Mouse (Mus musculus): ENCODE data around the gene Adamts8.
A peak's percentile ranks its signal among the peaks of the same experiment; 100 is the strongest.

The Adamts8 gene

DNA sequence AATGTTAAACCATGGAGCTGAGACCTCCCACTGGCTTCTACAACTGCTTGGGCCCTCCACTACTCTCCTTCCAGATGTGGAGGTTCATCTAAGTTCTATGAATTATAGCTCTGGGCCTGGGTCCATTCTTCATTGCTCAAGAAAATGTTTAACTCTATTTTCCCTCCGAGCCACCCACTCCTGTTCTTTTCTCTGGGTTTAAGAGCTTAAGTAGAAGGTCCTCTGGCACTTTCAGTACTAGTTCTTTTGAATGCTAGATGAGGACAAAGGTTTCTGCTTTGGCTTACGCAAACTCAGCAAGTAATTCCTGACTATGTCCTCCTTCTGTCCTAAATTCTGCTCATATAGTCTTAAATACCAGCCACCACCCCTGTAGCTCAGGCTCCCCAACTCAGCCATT is 13.6 kb upstream of the Adamts8 start:
- no peak for DNase-seq

DNA sequence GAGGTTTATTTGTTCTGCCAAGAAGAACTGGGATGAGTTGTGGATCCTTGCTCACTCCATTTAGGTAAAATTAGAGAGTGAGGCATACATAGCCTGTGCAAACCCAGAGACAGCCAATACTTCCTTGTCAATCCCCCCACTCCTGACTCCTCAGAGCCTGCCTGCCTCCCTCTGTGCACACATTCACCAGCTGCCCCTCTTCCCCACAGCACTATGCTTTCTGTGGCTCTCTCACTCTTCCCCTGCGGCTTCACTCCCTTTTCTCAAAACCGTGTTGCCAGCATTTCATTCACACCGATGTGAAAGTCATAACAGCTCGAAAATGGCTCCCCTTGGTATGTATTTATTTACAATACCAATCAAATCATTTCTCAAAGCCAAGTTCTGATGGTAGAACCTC is 10.0 kb upstream of the Adamts8 start:
- no peak for DNase-seq

DNA sequence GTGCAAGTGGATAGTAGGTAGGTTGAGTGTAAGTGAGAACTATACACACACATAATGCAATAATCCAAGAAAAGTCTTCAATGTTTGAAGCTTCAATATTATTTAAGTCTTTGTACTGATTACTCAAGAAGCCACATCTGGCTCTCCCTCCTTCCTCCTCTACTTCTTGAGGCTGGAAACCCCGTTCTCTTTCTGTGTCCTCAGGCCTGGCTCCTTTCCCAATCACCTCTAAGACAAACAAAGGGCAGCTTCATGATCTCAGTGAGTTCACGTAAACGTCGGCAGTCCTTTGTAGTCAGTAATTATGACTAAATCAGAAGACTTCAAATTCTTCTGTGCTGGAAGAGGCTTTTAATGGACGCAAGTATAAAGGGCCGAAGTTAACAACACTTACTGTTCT is 7.5 kb upstream of the Adamts8 start:
- no peak for DNase-seq

DNA sequence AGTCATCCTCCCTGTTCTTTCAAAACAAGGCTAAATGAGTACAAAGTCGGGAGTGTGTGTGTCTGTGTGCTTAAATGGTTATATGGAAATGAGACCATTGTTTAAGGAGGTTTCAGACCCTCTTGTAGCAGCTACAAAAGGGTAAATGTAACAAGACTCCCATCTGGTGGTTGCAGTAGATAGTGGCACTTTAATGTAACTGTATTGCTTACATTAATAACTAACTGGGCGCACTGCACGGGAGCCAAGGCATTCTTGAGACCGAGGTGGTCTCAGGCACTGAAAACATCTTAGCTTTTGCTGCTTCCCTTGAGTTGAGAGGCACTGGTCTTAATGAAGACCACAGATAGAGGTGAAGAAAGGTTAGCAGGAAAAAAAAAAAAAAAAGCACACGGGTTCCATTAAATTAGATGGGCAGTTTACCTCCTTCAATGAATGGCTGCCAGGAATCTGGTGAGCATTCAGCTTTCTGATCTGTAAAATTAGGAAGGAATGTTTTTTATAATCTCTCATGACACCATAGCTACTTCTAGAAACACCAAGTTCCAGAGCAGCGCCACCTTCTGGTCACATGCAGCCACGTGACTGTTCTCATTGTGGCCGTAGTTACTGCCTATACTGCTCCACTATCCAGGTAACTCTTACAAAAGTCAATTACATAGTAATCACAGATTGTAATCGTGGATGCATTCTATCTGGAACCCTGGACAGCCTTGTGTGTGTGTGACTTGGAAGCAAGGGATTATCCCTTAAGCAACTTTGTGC is 5.5 kb upstream of the Adamts8 start:
- peak; percentile 59 for DNase-seq

DNA sequence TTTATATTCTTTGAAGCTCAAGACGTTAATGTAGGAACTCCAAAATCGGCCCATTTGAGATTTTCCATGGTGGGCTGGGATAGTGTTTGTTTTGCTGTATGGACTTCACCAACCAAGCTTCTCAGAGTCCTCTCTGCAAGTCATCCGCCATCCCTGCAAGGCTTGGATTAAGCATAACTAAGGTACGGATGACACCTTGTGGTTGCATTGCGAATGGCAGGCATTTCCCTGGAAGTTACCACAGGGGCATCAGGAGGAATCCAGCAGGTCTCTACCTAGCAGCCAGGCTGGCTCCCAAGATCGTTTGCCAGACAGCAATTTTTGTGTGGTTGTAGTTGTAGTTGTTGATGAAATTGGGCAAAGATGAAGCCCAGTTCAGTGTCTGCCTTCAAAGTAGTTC is 2.0 kb upstream of the Adamts8 start:
- DNase-seq: peak; percentile 78

DNA sequence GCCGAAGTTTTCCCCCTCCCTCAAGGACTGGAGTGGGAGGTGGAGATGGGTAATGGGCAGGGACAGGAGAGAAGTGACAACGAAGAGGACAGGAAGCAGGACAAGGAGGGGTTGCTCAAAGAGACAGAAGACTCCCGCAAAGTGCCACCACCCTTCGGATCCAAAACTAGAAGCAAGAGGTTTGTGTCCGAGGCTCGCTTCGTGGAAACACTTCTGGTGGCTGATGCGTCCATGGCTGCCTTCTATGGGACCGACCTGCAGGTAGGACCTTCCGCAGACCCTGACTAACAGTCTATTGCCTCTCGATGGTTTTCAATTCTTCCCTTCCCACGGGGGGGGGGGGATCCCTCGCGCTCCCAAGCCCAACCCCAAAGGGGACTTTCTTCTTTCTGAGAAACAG is 979 bp downstream of the Adamts8 start:
- no peak for DNase-seq

DNA sequence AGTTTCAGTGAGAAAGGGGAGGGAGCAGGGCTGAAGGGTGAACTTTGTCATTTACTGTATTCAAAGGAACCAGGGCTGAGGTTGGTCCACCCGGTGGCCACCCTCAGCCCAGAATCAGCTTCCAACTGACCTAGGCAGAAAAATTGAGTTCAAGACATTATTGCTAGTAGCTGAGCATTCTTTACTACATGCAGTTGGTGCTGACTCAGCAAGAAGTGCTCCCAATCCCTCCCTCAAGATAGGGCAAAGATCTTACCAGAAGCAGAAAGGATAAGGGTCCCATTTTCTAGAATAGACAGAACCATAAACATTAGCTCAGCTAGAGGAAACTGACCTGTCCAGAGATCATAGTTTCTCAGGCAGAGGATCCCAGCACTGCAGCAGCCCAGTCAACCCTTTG is 1.9 kb downstream of the Adamts8 start:
- no peak for DNase-seq

DNA sequence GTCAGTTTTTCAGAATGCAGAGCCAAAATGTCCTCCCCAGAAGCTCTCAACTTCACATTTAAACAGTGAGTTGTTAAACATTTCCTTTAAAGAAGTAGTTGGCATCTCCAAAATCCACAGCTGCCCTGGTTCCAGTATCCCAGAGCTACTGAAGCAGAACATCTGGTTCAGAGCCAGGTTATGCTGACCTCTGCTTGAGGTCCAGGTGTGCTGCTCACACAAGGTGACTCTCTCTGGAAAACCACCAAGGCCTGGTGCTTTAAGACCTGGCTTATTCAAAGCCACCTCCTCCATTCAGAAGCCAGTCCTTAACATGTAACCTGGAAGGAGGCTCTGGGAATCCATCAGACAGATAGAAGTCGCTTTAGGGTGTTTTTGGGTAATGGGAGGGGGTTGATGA is 2.9 kb downstream of the Adamts8 start:
- DNase-seq: no peak

DNA sequence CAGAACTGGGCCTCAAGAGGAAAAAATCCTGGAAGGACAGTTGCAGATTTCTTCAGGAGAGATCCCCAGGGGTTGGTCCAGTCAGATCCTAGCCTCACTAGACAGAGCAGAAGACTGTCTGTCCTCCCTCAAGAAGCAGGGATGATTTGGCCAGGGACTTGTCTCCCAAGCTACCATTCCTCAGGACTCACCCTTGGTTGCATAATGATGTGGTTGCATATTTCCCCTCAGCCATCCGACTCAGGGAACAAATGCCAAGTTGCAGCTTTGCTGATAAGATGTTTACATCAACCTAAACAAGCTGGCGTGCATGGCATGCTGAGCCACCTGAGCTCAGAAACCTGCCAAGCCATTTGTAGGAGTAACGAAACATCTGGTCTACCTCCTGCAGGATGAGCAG is 7.1 kb downstream of the Adamts8 start:
- no peak for DNase-seq

DNA sequence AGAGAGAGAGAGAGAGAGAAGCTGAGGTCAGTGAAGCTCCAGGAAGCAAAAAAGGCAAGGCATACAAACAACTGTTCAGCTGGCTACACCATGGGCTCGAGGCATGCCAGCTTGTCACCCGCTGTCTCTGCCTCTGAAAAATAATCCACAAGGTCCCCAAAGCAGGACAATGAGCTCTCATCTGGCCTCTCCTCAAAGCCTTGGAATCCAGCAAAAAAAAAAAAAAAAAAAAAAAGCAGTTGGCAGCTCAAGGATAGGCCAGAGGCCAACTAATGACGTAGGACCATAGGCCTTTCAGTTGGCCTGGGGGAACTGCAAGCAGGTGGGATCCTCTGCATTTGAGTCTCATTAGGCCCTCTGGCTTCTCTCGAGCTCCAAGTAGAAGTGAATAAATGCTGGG is 7.6 kb downstream of the Adamts8 start:
- DNase-seq: no peak

DNA sequence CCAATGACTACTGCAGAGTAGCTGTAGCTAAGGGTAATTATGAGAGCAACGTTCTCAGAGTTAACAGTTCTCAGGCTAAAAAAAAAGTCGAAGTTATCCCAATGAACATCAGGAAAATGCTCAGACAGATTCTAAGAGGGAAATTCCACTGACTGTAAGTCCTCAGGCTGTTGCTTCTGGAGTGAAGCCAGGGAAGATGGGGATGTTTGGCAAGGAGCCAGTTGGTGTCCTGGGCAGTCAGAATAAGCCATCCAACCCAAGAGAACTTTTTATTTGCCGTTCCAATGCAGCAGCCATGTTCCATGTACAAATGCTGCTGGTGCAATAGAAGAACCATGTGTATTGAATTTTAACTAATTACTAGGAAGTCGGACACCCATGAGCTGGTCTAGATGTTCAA is 8.2 kb downstream of the Adamts8 start:
- no peak for DNase-seq

DNA sequence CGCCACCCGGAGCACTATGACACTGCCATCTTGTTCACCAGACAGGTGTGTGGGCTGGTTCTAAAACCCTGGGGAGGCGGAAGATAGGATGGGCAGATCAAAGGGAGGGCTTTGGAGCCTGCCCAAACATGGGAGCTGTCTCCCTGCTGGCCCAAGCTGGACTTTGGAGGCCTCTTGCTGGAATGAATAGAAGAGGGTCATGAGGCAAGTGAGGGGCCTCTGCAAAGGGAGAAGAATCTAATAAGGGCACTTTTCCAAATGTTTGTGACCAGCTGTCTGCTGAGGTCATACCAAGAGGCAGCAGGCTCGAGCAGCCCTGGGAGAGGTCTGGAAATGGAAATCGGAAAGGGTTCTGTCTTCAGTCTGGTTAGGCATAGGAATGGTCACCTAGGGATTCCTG is 9.1 kb downstream of the Adamts8 start:
- DNase-seq: no peak

DNA sequence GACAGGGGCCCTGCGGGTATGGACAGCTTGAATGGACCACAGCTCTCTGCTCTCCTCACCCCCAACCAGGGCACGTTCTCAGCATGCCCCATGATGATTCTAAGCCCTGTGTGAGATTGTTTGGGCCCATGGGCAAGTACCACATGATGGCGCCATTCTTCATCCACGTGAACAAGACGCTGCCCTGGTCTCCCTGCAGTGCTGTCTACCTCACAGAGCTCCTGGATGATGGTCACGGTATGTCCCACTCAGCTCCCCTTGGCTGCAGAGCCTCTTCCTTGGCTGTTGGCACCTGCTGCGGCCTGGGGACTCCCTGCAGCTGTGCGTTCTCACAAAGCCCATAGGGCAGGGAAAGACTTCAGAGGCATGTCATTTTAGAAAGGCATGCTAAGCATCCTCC is 10.9 kb downstream of the Adamts8 start:
- peak; percentile 27 for DNase-seq

DNA sequence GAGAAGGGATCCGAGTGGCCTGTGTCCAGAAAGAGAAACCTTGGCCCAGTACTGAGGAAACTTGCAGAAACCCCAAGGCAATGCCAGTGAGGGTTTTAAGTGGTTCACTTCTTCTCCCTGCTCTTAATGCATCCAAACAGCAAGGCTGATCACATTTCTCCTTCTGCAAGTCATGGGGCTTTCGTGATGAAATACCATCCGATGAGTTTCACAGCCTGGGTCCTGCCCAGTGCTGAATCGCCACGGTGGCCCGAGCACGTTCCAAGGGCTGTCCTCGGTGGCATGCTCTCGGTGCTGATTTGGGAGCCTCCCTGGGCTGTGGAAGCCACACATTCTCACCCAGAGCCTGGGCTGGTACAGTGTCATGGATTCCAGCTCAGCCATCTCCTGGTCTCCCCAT is 12.9 kb downstream of the Adamts8 start:
- no peak for DNase-seq

DNA sequence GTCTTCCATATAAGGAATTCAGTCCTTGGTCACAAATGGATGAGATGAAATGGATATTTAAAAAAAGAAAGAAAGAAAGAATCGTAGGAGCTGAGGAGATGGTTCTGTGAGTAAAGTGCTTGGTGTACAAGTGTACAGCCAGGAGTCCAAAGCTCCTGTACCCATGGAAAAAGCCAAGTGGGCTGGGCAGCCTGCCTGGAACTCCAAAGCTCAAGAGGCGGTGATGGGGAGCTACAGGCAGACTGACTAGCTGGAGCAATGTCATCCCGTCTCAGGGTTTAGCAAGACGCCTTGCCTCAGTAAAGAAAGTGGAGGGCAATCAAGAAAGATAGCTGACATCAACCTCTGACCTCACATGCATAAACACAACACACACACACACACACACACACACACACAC is 21.4 kb downstream of the Adamts8 start:
- DNase-seq: no peak

DNA sequence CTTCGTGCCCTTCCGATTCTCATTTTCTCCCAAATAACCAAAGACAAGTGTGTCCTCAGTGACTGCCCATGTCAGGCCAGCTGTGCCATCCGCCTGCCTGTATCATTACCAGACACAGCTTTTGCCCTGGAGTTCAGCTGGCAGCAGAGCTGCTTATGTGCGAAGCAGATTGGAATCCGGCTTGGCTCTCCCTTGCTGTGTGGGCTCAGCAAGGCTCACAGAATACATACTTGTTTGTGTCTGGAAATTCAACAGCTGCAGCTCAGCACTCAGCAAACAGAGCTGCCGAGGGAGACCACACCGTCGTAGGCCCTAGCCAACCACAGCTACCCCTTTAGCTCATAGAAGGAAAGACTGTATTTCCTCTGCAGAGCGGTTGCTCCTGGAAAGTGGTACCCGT is 22.3 kb downstream of the Adamts8 start:
- no peak for DNase-seq

DNA sequence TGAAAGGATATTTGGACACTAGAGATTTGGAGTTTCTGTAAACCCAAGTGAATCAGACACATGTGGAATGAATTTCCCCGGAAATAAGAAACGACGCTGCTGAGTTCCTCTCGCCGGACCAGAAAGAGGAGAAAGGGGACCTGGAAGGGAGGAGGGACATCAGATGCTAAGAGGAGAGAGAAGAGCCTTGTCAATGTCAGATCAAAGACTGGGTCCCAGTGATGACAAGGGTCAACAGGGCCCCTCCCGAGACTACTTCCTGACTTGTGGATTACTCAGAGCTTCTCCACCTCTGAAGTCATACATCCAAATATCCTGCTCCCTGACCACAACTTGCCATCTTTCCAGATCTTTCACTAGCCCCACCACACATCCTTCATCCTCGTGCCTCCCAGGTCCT is 24.5 kb downstream of the Adamts8 start:
- DNase-seq: no peak

DNA sequence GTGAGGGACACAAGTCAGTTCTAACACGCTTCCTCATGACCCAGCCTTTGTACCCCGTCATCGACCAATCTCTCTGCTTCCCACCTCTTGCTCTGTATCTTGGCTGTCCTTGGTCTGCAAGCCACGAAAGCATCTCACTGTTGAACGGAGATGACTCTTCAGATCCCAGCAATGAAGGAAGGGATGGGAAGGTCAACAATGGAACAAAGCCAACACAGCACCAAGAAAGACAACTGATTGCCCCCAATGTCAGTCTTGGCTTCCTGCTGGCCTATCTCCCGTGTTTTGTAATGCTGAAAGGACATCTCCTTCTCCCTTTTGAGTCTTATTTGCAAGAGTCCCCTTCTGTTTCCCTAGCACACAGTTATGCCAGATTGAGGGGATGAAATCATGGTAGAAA is 25.8 kb downstream of the Adamts8 start:
- no peak for DNase-seq

DNA sequence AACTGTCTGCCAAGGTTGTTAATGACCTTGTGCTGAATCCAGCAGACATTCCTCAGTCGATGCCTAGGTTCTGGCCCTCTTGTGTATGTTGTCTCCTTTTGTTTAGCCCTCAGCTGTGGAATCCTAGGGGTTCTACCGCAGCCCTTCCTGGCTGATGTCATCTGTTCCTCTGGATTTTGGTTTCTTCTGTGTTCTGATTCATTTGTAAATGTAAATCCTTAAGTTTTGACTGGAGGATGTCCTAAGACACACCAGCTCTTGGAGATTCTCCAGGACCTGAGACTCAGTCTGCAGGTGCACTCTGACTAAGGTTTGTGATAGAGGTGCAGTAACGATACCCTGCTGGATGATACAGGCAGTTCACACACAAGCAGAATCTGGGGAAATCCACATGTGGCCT is 27.6 kb downstream of the Adamts8 start:
- no peak for DNase-seq

DNA sequence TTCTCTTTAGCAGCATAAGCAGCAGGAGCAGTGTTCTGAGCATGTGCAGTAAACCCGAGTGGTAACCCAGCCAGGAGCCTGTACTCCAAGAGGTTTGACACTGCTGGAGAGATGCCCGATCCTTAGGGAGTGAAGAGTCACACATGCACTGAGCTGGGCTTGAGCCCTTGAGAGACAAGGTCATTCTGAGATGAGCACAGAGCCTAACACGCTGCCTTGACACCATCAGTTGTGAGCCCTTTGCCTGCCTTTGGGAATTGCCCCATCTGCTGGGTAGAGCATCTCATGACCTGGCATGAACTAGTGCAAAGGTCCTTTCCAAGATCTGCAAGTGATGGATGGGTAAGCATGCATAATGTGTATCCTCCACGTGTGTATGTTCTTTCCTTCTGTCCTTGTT is 29.6 kb downstream of the Adamts8 start:
- DNase-seq: no peak

DNA sequence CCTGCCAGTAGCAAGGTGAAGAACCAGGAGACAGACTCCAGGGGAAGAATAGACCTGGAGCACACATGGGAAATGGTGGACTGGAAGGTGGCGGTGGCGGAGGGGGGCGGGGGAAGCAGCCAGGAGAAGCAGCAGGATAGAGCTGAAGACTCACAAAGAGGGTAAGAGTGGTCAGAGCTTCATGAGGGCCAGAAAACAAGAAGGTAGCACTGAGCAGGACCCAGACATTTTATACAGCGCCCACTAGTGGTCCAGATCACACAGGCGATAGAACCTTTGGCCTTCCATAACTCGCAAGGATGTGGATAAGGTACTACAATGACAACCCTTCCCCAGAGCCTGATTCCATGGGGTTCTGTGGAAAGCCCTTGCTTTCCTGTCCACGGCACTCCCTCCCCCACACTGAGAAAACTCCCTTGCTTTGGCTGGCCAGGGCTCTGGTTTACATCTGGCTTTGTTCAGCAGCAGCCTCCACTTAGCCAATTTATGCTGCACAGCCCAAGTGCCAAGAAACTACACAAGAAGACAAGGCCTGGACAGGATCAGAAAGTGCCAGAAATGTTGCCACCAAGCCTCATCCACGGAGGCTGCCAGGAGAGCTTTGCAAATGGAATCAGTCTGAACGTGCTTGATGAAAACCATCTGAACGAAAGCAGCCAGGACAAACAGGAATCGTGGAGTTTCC is 34.1 kb downstream of the Adamts8 start:
- no peak for DNase-seq

DNA sequence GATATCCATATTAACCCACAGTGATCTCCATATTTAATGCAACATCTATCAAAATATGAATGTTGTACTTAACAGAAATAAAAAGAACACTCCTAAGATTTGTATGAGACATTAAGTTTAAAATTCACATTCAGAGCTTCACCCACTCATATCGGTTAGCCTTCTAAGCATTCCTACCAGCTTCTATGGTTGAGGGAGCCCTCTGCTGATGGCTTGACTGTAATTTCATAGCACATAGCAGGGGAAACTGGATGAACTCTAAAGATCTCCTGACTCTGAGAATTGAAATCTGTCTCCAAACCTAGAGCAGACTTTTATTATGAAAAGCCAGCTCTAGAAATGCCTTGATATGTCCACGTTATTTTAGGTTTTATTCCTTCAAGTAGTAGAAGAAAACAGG is 38.1 kb downstream of the Adamts8 start:
- DNase-seq: no peak

DNA sequence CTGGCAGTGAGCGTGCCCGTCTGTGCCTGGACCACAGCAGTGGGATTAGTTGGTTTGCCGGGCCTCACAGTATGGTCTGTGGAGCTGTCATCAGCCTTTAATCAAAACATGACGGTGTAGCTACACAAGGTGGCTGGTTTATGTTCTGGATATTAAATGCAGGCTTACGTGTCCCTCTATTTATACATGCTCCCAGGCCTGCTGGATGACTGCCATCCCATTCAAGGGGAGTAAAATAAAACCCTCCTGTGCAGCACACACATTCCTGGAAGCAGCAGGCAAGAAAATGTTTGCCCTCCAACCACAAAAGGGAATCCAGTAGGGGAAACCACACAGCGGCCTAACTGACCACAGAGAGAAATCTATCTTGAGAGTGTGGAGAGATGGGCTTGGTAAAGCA is 43.4 kb downstream of the Adamts8 start:
- no peak for DNase-seq

DNA sequence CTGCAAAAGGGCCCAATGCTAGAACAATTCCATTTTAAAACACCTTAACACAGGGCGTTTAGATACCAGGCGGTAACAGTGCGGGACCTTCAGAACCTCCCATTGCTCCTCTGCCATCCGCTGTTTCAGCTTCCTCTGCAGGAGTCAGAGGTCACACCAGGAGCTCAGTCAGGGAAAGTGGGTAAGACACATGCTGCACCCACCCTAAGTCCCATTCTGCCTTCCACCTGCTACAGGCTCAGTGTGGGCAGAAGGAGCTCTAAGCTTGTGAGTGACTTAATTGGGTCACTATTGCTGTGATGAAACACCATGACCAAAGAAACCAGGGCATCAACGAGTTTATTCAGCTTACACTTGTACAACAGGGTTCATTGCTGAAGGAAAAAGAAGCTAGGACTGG is 50.7 kb downstream of the Adamts8 start:
- DNase-seq: no peak

Data from thymus, postnatal 4 days (tissue).